Mouse (Mus musculus) liver, adult (tissue): Measurements from ENCODE around the gene Ins2.

Experiments
- GATA4 ChIP-seq: IDR thresholded peaks from 2 replicates; pipeline ENCODE4 v1.6.1; 2014; ENCODE audit warnings: mild to moderate bottlenecking, low read length; ENCODE audit not compliant: insufficient replicate concordance

The Ins2 gene

DNA sequence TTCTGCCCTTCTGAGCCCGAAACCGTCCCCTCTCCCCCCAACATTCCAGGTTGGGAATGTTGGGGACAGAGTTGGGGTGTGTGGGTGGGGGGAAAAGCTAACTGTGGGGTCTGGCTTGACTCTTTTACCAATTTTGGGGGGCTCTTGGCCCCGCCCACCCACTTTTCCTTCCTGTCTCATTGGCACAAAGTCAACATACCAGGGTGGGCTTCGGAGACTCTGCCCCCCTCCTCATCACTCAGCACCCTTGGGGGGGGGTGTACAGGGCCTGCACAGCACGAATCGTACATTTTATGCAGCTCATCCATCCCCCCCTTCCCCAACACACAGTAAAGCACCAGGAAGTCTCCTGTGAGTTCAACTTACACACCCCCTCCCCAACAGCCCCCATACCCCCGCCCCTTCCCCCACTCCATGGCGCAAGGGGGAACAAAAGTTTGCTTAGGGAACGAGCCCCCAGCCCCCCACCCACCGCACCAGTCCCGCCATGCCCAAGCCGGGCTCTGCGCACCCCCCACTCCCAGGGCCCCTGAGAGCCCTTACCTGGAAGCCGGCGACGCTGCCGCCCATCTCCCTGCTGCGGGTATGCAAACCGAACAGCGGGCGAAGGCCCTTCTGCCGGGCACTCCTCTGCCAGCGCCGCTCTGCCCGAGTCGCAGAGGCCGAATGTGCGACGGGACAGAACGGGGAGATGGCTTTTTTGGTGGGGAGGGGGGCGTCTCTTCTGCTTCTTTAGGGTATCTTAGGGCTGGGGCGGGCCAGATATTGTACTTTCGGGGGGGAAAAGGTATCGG, 85.2 kb downstream of the Ins2 start:
- TF ChIP-seq GATA4: no peak

DNA sequence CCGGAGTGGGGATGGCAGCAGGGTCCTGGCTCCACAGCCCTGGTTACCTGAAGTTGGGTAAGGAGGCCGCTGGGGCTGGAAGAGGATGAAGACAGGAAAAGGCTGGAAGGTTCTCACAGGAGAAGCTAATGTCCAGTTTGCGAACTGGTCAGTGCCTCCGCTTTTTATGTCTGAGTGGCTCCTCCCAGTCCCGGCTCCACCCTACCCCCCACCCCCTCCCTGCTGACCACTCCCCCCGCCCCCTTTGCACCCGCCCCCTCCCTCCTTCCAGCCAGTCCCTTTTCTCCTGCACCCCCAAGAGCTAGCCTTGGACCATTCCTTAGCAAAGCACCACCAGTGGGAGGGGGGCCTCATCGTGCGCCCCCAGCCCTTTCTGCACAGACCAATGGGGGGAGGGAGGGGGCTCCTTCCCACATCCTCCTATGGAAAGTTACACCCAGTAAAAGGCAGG, 85.8 kb downstream of the Ins2 start:
- TF ChIP-seq GATA4: no peak

DNA sequence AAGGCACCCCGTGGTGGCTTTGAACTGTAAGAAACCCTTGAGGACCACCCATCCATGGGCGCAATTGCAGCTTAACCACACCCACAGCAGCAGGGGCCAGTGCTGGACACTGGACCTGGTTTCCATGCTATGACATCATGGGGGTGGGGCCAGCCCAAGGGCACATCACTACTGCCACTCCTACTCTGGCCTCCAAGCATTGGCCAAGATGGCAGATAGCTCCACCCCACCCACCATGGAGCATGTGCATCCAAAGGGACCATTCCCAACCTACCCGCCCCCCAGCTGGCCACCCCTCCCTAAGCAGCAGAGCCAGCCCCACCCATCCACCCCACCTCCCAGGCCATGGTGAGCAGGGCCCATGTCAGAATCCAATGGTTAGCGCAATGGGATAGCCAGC, 87.1 kb downstream of the Ins2 start:
- no peak for TF ChIP-seq GATA4

- no peak for TF ChIP-seq GATA4
These were observed 87.5 kb downstream of the Ins2 start for GRCm38 (mm10) chr7:142655633-142656032.

DNA sequence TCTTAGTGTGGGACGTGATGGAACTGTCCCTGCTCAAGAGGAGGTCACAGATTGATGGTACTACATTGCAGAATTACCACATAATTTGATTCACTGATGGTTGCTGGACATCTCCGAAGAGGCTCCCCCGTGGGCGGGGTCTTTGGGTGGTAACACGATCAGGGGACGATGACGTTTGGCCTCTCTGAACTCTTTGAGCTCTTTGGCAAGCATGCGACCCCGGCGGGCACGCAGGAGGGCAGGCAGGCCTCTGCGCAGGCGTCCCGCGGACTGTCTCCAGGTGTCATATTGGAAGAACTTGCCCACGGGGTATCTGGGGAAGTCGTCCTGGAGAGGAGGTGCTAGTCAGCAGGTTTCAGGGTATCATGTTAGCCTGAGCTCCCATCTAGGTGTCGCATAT, 89.5 kb downstream of the Ins2 start:
- TF ChIP-seq GATA4: no peak

DNA sequence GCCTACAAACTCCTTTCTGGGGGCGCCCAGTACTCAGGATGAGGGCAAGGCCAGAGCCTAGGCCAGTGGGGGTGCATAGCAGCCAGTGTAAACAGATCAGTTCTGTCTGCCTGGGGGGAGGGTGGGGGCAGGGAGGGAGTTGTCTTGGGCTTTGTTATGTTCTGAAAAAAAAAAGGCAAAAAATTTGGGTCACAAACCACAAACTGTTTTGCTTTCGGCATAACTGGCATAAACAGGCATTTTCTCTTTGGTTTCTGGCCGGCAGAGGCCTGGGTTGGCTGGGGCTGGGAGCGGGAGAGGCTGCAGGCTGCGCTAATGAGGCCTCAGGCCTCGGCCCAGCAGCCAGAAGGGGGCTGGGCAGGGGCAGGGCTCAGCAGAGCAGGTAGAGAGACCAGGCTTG, 96.5 kb downstream of the Ins2 start:
- no peak for TF ChIP-seq GATA4

GRCm38 (mm10) chr7:142645045-142645444, 98.1 kb downstream of the Ins2 start:
- TF ChIP-seq GATA4: no peak

- no peak for TF ChIP-seq GATA4
These were observed 107.0 kb downstream of the Ins2 start for GRCm38 (mm10) chr7:142636178-142636577.

DNA sequence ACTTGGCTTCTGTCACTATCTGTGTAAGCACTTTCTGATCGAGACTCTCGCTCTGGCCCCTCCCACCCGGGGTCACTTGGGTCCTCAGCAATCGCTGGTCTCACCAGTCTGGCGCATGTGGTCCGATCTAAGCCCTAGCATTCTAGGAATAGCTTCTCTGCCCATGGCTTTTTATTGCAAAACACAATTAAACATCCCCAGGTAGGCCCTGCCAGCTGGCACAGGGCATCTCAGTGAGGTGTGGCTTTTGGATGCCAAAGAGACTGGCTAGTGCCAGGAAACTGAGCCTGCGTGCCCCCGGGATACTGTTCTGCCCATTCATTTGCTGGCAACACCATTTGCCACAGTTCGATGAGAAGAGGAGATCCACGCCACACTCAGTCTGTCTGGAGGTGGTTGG, 112.5 kb downstream of the Ins2 start:
- no peak for TF ChIP-seq GATA4

DNA sequence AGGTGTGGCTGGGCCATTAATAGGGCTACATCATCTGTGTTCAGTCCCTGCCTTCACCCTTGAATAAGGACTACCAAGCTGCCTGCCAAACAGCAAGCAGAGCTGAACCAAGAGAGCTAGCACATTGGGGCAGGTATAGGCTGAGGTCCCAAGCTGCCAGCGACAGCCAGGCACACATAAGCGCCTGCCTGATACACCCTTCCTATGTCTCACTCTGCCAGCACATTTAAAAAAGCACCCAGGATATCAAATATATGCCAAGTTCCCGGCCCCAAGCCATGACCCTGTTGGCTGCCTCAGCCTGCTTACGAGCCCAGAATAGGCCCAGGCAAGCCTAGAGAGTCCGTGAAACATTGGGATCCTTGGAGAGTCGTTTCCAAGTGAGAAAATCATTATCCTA, 113.4 kb downstream of the Ins2 start:
- TF ChIP-seq GATA4: no peak
